Mouse (Mus musculus) splenic B cell, adult 2 months (primary cell): ENCODE results near the gene Gabrd.
"Not testable (repeated sequence)": the region's sequence is repeated elsewhere in the genome, so short reads cannot be mapped to it uniquely, and the experiment has no call there.

ENCODE experiments used
- DNase-seq: peaks from one replicate; pipeline ENCODE4 v3.0.0-alpha.2; 2011; ENCODE audit warnings: low read depth, low spot score
- H3K27me3 ChIP-seq: 2 replicates; pipeline ENCODE4 v1.6.1; 2012; ENCODE audit warnings: mild to moderate bottlenecking, low read length, moderate library complexity, mixed read lengths; ENCODE audit not compliant: control insufficient read depth, poor library complexity, insufficient read depth, severe bottlenecking
- H3K36me3 ChIP-seq: 2 replicates; pipeline ENCODE4 v1.6.1; 2012; ENCODE audit warnings: mild to moderate bottlenecking, low read length, moderate library complexity, mixed read lengths; ENCODE audit not compliant: control insufficient read depth, poor library complexity, insufficient read depth, severe bottlenecking

Gene Gabrd

GRCm38 (mm10) chr4:155397511-155398221 is at the start of gene Gabrd:
TSS of gene Gabrd (minus strand) at chr4:155398112.
- no peaks in the 10 kb centered on the region for H3K36me3 ChIP-seq
- H3K27me3 ChIP-seq: no peaks in the 10 kb centered on the region
- DNase-seq: no peak

GRCm38 (mm10) chr4:155442808-155443207 is 44.9 kb upstream of the Gabrd start:
- no peaks in the 10 kb centered on the region for H3K36me3 ChIP-seq
- no peaks in the 10 kb centered on the region for H3K27me3 ChIP-seq
- DNase-seq: no peak

GRCm38 (mm10) chr4:155433993-155434392 is 36.1 kb upstream of the Gabrd start:
- Histone ChIP-seq H3K36me3 (no peaks in the 10 kb centered on the region), H3K27me3 (no peaks in the 10 kb centered on the region)
- no peak for DNase-seq

GRCm38 (mm10) chr4:155432358-155432757 is 34.4 kb upstream of the Gabrd start:
- H3K27me3 ChIP-seq: no peaks in the 10 kb centered on the region
- no peak for DNase-seq
- no peaks in the 10 kb centered on the region for H3K36me3 ChIP-seq

- Histone ChIP-seq H3K36me3 (no peaks in the 10 kb centered on the region), H3K27me3 (no peaks in the 10 kb centered on the region)
- no peak for DNase-seq
Observed at GRCm38 (mm10) chr4:155429202-155429601, 31.3 kb upstream of the Gabrd start.

- no peaks in the 10 kb centered on the region for H3K36me3 ChIP-seq
- DNase-seq: no peak
- no peaks in the 10 kb centered on the region for H3K27me3 ChIP-seq
Observed at GRCm38 (mm10) chr4:155428442-155428841, 30.5 kb upstream of the Gabrd start.

- Histone ChIP-seq H3K27me3 (no peaks in the 10 kb centered on the region), H3K36me3 (no peaks in the 10 kb centered on the region)
- DNase-seq: no peak
Observed at GRCm38 (mm10) chr4:155426272-155426671, 28.4 kb upstream of the Gabrd start.

GRCm38 (mm10) chr4:155423988-155424387 is 26.1 kb upstream of the Gabrd start:
- Histone ChIP-seq H3K27me3 (no peaks in the 10 kb centered on the region), H3K36me3 (no peaks in the 10 kb centered on the region)
- DNase-seq: no peak

GRCm38 (mm10) chr4:155421412-155422370 is 23.8 kb upstream of the Gabrd start:
- H3K36me3 ChIP-seq, H3K27me3 ChIP-seq: not testable (repeated sequence)
- peak; percentile 13 for DNase-seq

GRCm38 (mm10) chr4:155420137-155420536 is 22.2 kb upstream of the Gabrd start:
- Histone ChIP-seq H3K36me3 (no peaks in the 10 kb centered on the region), H3K27me3 (no peaks in the 10 kb centered on the region)
- DNase-seq: no peak

GRCm38 (mm10) chr4:155414656-155415235 is 16.8 kb upstream of the Gabrd start:
- DNase-seq: no peak

GRCm38 (mm10) chr4:155413641-155414335 is 15.9 kb upstream of the Gabrd start:
- Histone ChIP-seq H3K36me3 (no peaks in the 10 kb centered on the region), H3K27me3 (no peaks in the 10 kb centered on the region)
- DNase-seq: no peak

More at GRCm38 (mm10) chr4:155414656-155415235, 16.8 kb upstream of the Gabrd start:
- H3K27me3 ChIP-seq: no peaks in the 10 kb centered on the region
- no peaks in the 10 kb centered on the region for H3K36me3 ChIP-seq

- DNase-seq: no peak
- no peaks in the 10 kb centered on the region for H3K36me3 ChIP-seq
Observed at GRCm38 (mm10) chr4:155412124-155412523, 14.2 kb upstream of the Gabrd start.

GRCm38 (mm10) chr4:155409058-155409776 is 11.3 kb upstream of the Gabrd start, which contains the start of gene Cfap74:
TSS of gene Cfap74 (plus strand) at chr4:155409190.
- H3K27me3 ChIP-seq: no peaks in the 10 kb centered on the region
- DNase-seq: peak; percentile 48
- no peaks in the 10 kb centered on the region for H3K36me3 ChIP-seq

More at GRCm38 (mm10) chr4:155412124-155412523, 14.2 kb upstream of the Gabrd start:
- H3K27me3 ChIP-seq: no peaks in the 10 kb centered on the region
